Mouse (Mus musculus) thymus, postnatal 14 days (tissue): ENCODE data around the gene Cpn2.

ENCODE experiments used
- DNase-seq: peaks from one replicate; pipeline ENCODE4 v3.0.0; 2021

Gene Cpn2

GRCm38 (mm10) chr16:30275558-30276340 is 8.4 kb upstream of the Cpn2 start:
- DNase-seq, result no peak

GRCm38 (mm10) chr16:30273065-30273464 is 5.8 kb upstream of the Cpn2 start:
- DNase-seq, result no peak

DNA sequence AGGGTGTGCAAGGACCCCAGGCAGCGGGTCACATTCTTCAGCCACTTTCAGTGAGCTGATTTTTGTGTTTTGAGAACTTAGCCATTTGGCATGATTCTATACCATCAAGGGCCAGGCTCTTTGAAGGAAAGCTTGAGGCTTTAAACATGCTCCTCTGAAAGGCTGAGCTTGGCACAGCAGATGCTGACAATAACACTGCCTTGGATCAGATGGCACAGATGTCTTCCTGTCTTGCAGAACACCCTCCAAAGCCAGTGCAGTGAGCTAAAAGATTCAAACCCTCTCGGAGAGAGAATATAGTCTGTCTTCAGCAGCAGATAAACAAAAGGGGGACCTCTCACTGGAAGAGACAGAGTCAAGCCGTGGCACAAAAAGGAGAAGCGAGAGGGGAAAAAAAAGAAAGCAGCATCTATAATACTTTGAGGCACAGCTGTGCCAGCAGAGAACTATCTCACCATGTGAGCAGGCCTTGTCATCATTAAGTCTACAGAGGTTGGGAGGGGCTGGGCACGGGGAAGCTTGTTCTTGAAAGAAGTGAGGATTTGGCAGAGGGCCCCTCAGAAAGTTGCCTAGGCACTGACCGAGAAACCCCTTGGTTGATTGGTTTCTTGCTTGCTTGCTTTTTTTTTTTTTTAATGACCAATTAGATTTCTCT is 4.8 kb upstream of the Cpn2 start:
- peak; percentile 50 for DNase-seq

DNA sequence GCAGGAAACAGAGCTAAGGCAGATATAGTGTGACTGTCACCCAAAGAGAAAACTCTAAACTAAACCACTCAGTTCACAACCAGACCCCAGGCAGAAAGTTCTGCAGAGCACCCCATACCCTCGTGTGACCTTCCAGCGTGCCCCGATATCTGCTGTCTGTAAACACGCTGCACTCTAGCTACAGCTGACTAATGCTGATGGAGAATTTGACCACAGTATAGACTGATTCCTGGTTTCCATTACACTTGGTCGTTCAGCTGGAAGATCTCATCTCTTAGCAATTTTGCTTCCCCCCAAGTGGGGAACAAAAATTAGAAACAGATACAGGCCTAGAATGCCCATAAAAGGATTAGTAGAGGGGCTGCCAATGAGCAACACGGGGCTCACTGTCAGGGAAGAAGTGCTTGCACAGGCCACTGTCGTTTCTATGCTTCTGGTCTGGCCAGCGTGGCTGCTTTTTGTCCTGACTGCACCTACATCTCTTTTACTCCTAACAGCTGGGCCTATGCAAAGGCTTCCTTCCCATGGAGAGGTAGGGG is 4.0 kb upstream of the Cpn2 start:
- no peak for DNase-seq

GRCm38 (mm10) chr16:30266561-30266960 is 738 bp downstream of the Cpn2 start:
- no peak for DNase-seq

DNA sequence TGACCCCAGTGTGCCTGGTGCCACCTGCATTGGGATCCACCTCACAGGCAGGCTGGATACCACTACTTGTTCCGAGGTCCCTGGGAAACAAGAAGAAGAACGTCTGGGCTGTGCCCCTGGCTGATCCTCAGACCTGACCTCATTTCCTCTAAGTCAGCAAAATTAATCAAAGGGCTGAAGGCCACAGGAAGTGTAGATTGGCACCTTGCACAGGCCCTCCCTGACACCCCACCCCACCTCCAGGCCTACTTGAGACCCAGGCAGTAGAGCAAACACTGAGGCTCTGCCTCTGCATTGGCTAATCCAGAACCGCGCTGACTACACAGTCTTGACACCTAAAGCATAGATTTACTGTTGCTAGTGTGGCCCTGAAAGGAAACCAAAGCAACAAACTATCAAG is 1.7 kb downstream of the Cpn2 start:
- DNase-seq, result no peak

GRCm38 (mm10) chr16:30263156-30263555 is 4.1 kb downstream of the Cpn2 start:
- DNase-seq, result no peak

DNA sequence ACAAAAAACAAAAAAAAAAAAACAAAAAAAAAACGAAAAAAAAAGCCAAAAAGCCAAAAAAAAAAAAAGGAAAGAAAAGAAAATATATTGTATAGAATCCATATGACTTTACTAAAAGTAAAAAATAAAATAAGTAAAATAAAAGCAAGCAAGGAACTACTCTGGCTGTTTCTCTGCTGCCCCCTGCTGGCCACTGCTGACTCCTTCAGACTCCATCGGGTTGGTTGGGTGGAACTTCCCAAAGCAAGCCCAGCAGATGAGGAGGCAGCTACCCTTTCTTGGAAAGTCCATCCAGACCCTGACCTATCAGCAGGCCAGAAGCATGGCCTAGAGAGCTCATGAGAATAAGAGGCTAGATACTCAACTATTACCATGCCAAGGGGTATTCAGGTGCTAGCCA is 4.6 kb downstream of the Cpn2 start:
- DNase-seq, result peak; percentile 78

- DNase-seq, result no peak
These were observed 5.1 kb downstream of the Cpn2 start for GRCm38 (mm10) chr16:30262157-30262556.

GRCm38 (mm10) chr16:30261341-30261740 is 6.0 kb downstream of the Cpn2 start:
- DNase-seq, result no peak

- no peak for DNase-seq
These were observed 7.2 kb downstream of the Cpn2 start for GRCm38 (mm10) chr16:30260012-30260635.

DNA sequence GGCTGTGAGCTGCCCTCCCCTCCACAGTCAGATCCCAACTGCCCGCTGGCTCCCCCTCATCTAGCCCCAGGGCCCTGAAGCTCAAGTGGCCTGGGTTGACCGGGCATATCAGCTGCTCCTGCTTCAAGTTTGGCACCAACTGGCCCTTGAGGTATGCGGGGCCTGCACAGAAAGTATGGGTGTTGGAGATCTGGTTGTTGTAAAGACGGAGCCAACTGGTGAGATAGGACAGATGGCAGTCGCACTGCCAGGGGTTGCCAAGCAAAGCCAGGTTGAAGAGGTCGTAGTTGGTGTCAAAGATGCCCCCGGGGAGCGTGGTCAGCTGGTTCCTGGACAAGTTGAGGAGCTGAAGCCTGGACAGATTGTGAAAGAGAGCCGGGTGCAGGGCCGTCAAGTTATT is 7.9 kb downstream of the Cpn2 start:
- DNase-seq, result no peak

GRCm38 (mm10) chr16:30258441-30258840 is 8.9 kb downstream of the Cpn2 start:
- DNase-seq, result no peak

GRCm38 (mm10) chr16:30257718-30258117 is 9.6 kb downstream of the Cpn2 start:
- DNase-seq, result no peak

- peak; percentile 73 for DNase-seq
These were observed 12.2 kb downstream of the Cpn2 start for GRCm38 (mm10) chr16:30255061-30255460.

DNA sequence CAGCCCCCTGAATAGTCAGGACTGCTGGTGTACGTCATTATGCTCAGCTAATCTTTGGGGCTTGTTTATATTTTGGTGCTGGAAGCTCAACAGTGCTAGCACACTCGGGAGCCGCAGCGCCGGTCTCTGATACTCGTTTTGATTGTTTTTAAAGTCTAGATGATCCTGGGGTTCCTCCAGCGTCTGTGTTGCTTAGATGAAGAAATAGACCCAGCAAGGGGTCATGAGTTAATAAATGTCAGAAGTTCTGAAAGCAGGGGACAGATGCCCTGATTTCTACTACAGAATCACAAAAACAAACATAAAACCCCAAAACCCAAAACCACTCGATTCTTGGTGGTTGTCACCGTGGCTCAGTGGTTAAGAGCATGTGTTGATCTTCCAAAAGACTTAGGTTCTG is 13.4 kb downstream of the Cpn2 start:
- DNase-seq, result no peak

- no peak for DNase-seq
These were observed 13.9 kb downstream of the Cpn2 start for GRCm38 (mm10) chr16:30253374-30253773.

- peak; percentile 88 for DNase-seq
These were observed 15.3 kb downstream of the Cpn2 start for GRCm38 (mm10) chr16:30252003-30252418.

DNA sequence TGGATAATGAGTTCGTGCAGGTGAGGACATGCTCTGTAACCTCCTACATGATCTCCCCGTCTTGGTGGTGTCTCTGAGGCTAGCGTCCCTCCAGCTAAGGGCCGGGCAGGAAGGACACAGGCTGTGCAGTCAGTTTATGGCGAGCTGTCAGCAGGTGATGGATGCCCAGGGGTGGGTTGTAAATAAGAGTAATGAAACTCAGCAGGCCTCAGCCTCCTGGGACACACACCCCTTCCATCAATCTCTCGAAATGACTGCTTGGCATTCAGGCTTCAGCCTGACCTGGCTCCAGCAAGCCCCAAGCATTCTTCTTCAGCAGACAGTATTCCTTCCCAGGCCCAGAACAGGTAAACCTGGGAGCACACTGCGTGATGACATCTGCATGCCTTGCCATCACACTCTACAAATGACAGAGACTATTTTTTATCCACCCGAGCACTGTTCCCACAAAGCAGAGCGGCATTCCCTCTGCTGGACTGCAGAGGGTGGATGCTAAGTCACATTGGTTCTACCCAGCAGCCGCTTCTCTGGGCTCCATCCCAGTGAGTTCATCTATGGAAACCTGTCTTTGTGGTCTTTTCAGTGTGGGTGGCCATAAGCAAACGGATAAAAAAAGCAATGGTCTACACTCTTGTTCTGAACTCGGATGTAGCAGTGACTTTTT is 23.1 kb downstream of the Cpn2 start:
- DNase-seq, result no peak

- no peak for DNase-seq
These were observed 25.7 kb downstream of the Cpn2 start for GRCm38 (mm10) chr16:30241623-30242022.

GRCm38 (mm10) chr16:30238791-30239190 is 28.5 kb downstream of the Cpn2 start:
- no peak for DNase-seq

DNA sequence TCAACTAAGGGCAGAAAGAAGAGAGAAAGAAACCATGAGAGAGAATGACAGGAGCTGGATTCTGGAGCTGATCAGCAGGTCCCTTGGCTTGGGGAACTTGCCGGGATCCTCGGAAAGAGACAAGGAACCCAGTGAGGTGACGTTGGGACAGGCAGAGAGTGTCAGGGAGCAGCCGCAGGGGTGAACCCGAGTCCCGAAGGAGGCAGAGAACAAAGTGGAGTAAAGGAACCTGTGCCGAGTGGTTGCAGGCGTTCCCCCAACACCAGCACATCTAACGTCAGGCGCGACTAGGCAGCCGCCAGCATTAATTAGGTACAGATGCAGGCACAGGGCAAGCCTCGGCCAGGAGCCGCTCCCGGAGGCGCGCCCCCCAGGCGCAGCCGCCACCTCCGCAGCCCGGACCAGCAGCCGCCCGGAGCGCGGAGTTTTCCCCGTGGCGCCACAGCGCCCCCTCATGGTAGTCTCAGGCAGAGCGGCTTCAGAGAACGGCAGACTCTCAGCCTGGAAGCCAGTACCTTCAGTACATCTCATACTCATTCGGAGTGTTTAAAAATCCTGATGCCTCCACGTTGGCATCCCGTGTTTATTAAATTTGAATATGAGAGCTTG is 31.1 kb downstream of the Cpn2 start:
- peak; percentile 89 for DNase-seq

DNA sequence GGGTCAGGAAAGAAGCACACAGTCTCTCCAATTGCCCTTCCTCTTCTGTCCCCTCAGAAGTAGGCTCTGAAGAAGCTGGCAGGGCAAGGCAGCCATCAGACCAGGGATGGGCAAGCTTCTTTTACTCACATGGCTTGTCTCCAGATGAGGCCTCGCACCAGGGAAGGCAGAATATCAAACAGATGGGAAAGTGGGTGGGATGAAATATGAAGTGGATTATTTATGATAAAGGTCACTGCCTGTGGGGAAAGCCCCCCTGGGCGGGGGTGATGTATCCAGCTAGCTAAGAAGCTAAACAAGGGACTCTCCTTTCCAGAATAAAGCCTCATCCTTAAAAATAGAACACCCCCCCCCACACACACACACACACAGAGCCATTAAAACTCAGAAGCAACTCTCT is 31.7 kb downstream of the Cpn2 start:
- DNase-seq, result no peak
